Mouse (Mus musculus): Measurements from ENCODE around the gene Tmem206. TPM values are rescaled to one million over a fixed set of nuclear protein-coding genes. Genes with fewer than 3 reads are reported as not detected.

The Tmem206 gene
- polyA plus RNA-seq, 1 experiment, result 3.4 TPM

DNA sequence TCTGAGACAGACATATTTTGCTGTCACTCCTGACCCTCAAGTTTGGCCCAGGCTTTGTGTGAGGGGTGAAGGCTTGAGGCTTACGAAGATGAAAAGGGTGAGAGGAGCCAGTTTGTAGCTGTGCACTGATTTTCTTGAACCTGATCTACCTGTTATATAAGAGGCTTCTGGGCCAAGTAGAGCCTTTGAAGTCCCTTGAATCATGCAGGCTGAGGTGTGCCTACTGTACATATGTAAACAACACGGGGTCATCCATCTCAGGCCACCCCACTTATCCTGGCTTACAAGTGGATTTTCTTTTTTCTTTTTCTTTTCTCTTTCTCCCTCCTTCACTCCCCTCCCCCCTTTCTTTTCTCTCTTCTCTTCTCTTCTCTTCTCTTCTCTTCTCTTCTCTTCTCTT lies 22.9 kb downstream of the Tmem206 start:
- no peaks in the 10 kb centered on the region for H3K9me3 ChIP-seq
- TF ChIP-seq FLI1 (IDR thresholded peaks at IDR 0.05; ENCODE audit: low read length) (no peak), GATA1 (IDR thresholded peaks at IDR 0.05; ENCODE audit: borderline replicate concordance, low read length) (no peak)
- no peak overlapping the region for H3K4me3 ChIP-seq (replicated peaks)
- H3K4me1 ChIP-seq, result peaks cover 7% of the 10 kb centered on the region; the same call in 1 of the 2 replicates
- H3K27me3 ChIP-seq (replicated peaks), result no peaks in the 10 kb centered on the region
- H3K36me3 ChIP-seq (replicated peaks; ENCODE audit: low read length), result peaks cover 86% of the 10 kb centered on the region

DNA sequence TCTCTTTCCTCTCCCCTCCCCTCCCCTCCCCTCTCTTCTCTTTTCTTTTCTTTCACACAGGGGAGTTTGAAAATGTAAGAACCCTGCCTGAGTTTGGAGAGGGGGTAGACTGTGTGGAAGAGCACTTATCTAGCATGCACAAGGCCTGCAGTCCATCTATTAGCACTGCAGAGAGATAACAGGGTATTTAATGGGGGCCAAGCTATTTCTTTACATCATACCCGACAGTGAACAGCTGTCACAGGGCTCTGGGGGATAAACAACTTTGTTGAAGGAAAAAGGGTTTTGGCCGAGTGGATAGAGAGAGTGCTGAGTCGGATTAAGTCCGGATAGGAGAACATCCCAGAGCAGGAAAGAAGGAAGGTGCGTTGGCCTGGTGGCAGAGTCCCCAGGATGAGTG lies 23.3 kb downstream of the Tmem206 start:
- H3K4me1 ChIP-seq, result peaks cover 7% of the 10 kb centered on the region; the same call in 1 of the 2 replicates
- no peak for TF ChIP-seq GATA1 (IDR thresholded peaks at IDR 0.05; ENCODE audit: borderline replicate concordance, low read length)
- TF ChIP-seq FLI1 (IDR thresholded peaks at IDR 0.05; ENCODE audit: low read length), result no peak
- no peaks in the 10 kb centered on the region for H3K27me3 ChIP-seq (replicated peaks)
- H3K4me3 ChIP-seq (replicated peaks), result no peak overlapping the region
- H3K9me3 ChIP-seq, result no peaks in the 10 kb centered on the region
- H3K36me3 ChIP-seq (replicated peaks; ENCODE audit: low read length), result peaks cover 86% of the 10 kb centered on the region

DNA sequence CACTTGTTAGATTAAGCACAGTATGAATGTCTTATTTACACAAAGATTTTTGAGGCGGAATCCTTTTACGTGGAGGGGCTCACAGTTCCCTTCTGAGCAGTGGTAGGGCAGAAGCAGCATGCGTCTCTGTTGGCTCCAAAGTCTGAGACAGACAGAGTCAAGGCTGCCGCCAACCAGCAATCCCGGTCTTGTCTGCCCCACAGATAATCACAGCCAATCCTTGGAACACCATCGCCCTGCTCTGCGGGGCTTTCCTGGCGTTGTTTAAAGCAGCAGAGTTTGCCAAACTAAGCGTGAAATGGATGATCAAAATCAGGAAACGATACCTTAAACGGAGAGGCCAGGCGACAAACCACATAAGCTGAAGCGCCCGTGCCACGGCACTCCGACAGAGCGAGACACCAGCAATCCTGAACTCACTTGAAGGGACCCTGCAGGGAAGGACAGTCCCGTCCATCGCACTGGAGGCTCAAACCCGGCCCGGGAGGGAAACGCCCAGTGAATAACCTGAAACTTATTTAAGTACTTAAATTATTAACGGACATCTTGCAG lies 23.9 kb downstream of the Tmem206 start:
- Histone ChIP-seq H3K9me3 (no peaks in the 10 kb centered on the region), H3K4me1 (peaks cover 7% of the 10 kb centered on the region; the same call in 1 of the 2 replicates), H3K4me3 (replicated peaks) (no peak overlapping the region), H3K36me3 (replicated peaks; ENCODE audit: low read length) (peaks cover 88% of the 10 kb centered on the region), H3K27me3 (replicated peaks) (no peaks in the 10 kb centered on the region)
- TF ChIP-seq FLI1 (IDR thresholded peaks at IDR 0.05; ENCODE audit: low read length) (no peak), GATA1 (IDR thresholded peaks at IDR 0.05; ENCODE audit: borderline replicate concordance, low read length) (no peak)

DNA sequence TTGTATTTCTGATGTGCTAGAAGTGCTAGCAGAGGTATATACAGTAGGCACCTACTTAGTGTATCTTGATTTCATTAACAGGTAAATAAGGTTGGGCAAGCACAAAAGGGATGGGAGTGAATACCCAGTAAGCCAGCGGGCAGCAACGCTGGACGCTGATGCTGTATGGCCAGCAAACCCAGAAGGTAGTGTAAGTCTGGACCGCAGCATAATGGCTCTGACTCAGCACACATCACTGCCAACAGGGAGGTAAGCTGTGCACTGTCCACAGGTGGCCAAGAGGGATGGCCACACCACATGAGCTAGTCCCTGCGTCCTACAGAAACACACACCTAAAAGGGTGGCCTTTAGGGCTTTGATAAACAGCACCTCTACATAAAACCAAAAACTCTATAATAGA lies 24.6 kb downstream of the Tmem206 start:
- H3K36me3 ChIP-seq (replicated peaks; ENCODE audit: low read length), result peaks cover 87% of the 10 kb centered on the region
- no peaks in the 10 kb centered on the region for H3K27me3 ChIP-seq (replicated peaks)
- TF ChIP-seq FLI1 (IDR thresholded peaks at IDR 0.05; ENCODE audit: low read length), result no peak
- no peak for TF ChIP-seq GATA1 (IDR thresholded peaks at IDR 0.05; ENCODE audit: borderline replicate concordance, low read length)
- no peak overlapping the region for H3K4me3 ChIP-seq (replicated peaks)
- no peaks in the 10 kb centered on the region for H3K9me3 ChIP-seq
- H3K4me1 ChIP-seq, result no peaks in the 10 kb centered on the region

DNA sequence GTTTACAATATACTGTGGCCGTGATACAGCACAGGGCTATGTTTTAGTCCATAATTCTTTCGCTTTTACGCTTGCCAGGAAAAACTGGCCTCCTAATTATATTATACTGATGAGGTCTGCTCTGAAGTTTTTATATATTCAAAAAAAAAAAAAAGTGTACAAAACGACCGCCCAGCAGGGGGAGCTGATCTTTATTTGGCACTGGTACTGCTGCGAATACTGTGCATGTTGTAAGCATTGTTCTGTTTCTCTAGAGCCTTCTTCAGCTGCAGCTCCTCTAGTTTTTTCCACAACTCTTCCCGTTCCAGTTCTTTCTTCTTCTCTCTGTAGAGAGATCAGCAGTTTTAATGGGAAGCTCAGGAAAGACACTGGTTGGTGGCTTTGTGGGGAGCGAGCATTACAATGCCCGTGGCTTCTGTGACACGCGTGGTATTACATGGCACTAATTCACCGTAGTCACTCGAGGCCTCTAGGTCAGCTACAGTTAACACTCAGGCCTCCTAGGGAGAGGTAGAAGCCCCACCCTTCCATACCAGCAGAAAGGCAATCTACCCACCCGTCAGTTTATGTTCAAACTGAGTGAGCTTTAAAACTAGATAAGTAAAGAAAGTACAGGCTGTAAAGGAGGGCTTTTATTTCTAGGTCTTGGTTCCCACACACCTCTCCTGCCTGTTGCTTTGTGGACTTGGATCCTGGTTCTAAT lies 27.2 kb downstream of the Tmem206 start:
- no peak for TF ChIP-seq GATA1 (IDR thresholded peaks at IDR 0.05; ENCODE audit: borderline replicate concordance, low read length)
- TF ChIP-seq FLI1 (IDR thresholded peaks at IDR 0.05; ENCODE audit: low read length), result no peak
- Histone ChIP-seq H3K9me3 (no peaks in the 10 kb centered on the region), H3K4me3 (replicated peaks) (no peak overlapping the region), H3K4me1 (peaks cover 7% of the 10 kb centered on the region), H3K36me3 (replicated peaks; ENCODE audit: low read length) (peaks cover 89% of the 10 kb centered on the region), H3K27me3 (replicated peaks) (no peaks in the 10 kb centered on the region)

DNA sequence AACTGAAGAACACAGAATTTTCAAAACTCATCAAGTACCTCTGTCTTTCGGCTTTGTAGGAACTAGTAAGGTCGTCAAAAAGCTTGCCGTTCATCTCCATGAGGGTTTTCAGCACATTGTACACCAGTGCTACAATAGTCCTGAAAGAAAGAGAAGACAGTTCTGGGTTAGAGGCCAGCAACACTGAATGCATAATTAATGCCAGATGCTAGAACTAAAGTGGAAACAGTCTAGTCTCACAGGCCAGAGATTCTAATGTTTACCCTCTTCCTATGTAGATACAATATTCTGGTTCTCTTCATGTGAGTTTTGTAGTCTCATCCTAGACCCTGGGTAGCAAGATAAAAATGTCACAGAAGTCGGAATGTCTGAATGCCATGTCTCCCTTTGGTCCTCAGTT lies 28.1 kb downstream of the Tmem206 start:
- TF ChIP-seq GATA1 (IDR thresholded peaks at IDR 0.05; ENCODE audit: borderline replicate concordance, low read length) (no peak), FLI1 (IDR thresholded peaks at IDR 0.05; ENCODE audit: low read length) (no peak)
- no peaks in the 10 kb centered on the region for H3K9me3 ChIP-seq
- H3K27me3 ChIP-seq (replicated peaks), result no peaks in the 10 kb centered on the region
- peaks cover 91% of the 10 kb centered on the region for H3K36me3 ChIP-seq (replicated peaks; ENCODE audit: low read length)
- H3K4me1 ChIP-seq, result peaks cover 7% of the 10 kb centered on the region
- H3K4me3 ChIP-seq (replicated peaks), result no peak overlapping the region

DNA sequence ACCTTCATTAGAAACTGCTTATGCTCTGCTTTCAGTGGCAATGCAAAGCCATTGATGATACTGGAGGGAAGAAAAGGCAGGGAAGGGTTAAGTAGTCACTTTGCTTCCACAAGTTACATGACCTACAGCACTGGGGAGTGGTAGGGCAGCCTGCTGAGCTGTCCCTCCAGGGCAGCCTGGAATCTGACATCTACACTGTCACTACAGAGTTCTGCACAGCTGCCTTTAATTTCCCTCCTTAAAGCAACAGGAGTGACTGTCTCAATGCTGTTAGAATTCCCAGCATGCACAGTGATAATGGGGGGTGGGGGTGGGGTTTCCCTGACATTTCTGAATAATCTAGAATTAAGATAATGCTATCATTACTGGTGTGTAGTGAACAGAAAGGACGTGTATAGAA lies 31.2 kb downstream of the Tmem206 start:
- TF ChIP-seq GATA1 (IDR thresholded peaks at IDR 0.05; ENCODE audit: borderline replicate concordance, low read length), result no peak
- no peak for TF ChIP-seq FLI1 (IDR thresholded peaks at IDR 0.05; ENCODE audit: low read length)
- Histone ChIP-seq H3K9me3 (no peaks in the 10 kb centered on the region), H3K4me3 (replicated peaks) (no peak overlapping the region), H3K36me3 (replicated peaks; ENCODE audit: low read length) (peaks cover 91% of the 10 kb centered on the region), H3K27me3 (replicated peaks) (no peaks in the 10 kb centered on the region), H3K4me1 (peaks cover 20% of the 10 kb centered on the region)

DNA sequence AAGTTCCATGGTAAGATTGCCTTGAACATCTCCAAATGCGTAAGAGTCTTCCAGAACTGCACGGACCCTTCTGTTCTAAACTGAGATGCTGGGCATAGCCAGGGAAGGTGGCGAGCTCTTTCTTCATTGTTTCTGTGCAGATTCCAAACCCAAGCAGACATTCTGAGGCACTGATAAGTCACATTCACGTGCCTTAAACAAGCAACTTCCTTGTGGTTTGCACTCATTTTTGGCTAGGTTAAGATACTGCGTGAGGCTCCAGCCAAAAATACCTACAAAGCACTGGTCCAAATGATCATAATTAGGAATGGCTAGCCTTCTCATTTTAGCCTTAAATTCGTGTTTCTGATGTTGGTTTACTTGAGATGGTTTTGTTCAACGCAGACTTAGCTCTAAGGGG lies 33.8 kb downstream of the Tmem206 start:
- Histone ChIP-seq H3K9me3 (no peaks in the 10 kb centered on the region), H3K36me3 (replicated peaks; ENCODE audit: low read length) (peaks cover 96% of the 10 kb centered on the region)

DNA sequence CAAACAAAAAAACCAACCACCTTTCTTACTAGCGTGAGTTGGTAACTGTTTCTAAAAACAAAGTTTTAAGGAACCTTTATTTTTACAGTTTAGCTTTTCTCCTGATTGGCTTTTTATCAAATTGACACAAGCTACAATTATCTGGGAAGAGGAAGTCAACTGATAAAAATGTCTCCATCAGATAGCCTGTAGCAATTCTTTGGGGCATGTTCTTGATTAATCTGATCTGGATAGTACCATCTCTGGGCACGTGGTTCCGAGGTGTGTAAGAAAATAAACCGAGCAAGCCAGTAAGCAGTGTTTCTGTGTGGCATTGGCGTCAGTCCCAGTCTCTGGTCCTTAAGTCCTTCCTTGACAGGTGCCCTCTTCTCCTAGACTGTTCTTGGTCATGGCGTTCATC lies 36.7 kb downstream of the Tmem206 start:
- peaks cover 96% of the 10 kb centered on the region for H3K36me3 ChIP-seq (replicated peaks; ENCODE audit: low read length)

More for the DNA sequence above, 33.8 kb downstream of the Tmem206 start:
- no peaks in the 10 kb centered on the region for H3K27me3 ChIP-seq (replicated peaks)
- TF ChIP-seq GATA1 (IDR thresholded peaks at IDR 0.05; ENCODE audit: borderline replicate concordance, low read length), result no peak
- no peak for TF ChIP-seq FLI1 (IDR thresholded peaks at IDR 0.05; ENCODE audit: low read length)
- H3K4me1 ChIP-seq, result peaks cover 20% of the 10 kb centered on the region
- no peak overlapping the region for H3K4me3 ChIP-seq (replicated peaks)

DNA sequence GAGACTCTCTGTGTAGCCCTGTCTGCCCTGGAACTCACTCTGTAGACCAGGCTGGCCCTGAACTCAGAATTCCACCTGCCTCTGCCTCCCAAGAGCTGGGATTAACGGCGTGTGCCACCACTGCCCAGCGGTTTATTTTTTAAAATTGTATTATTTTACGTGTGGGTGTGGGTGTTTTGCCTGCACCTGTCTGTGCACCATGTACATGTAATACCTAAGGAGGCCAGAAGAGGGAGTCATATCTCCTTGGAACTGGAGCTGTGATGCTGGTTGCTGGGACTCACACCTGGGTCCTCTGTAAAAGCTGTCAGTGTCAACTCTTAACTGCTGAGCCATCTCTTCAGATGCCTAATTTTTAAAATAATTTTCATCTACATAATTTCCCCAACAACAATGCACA lies 38.8 kb downstream of the Tmem206 start:
- Histone ChIP-seq H3K9me3 (no peaks in the 10 kb centered on the region), H3K36me3 (replicated peaks; ENCODE audit: low read length) (peaks cover 97% of the 10 kb centered on the region), H3K4me1 (peaks cover 17% of the 10 kb centered on the region), H3K27me3 (replicated peaks) (no peaks in the 10 kb centered on the region), H3K4me3 (replicated peaks) (no peak overlapping the region)
- no peak for TF ChIP-seq FLI1 (IDR thresholded peaks at IDR 0.05; ENCODE audit: low read length)
- no peak for TF ChIP-seq GATA1 (IDR thresholded peaks at IDR 0.05; ENCODE audit: borderline replicate concordance, low read length)

More for the DNA sequence above, 36.7 kb downstream of the Tmem206 start:
- no peak overlapping the region for H3K4me3 ChIP-seq (replicated peaks)
- peaks cover 12% of the 10 kb centered on the region; the same call in 1 of the 2 replicates for H3K4me1 ChIP-seq
- H3K9me3 ChIP-seq, result no peaks in the 10 kb centered on the region
- H3K27me3 ChIP-seq (replicated peaks), result no peaks in the 10 kb centered on the region
- TF ChIP-seq GATA1 (IDR thresholded peaks at IDR 0.05; ENCODE audit: borderline replicate concordance, low read length), result no peak
- TF ChIP-seq FLI1 (IDR thresholded peaks at IDR 0.05; ENCODE audit: low read length), result no peak

Data from megakaryocyte, embryonic 14.5 days (primary cell).